In genomic region chr14:121191739-121192138, GRCm38 (mm10) we compare ENCODE assay signal across 9 mouse cellular contexts.
A peak's percentile ranks its signal among the peaks of the same experiment; 100 is the strongest.
DNase-seq lines count a peak whose midpoint lies in the region; ATAC-seq lines count a peak whose summit lies in the region.
"Had no signal": no experiment of that assay in that cellular context is flagged by ENCODE, and none has a peak within 500 bp of the region (broad histone marks: within the 10 kb centered on the region; RNA-seq: fewer than 3 reads in every experiment).

No protein-coding gene starts in this region.

- H3K4me3 ChIP-seq in forebrain, embryonic 10.5 days, result no peak overlapping the region
- H3K4me3 ChIP-seq in forebrain, embryonic 11.5 days (ENCODE audit: low read depth, low read length), result no peak overlapping the region

- H3K27ac ChIP-seq in forebrain, embryonic 10.5 days, result peak overlapping the region; percentile 36; the same call in 1 of the 2 replicates
- no peak overlapping the region for H3K27ac ChIP-seq in forebrain, embryonic 11.5 days (ENCODE audit: low read depth, low read length)
- H3K27ac ChIP-seq: liver, embryonic 14.5 days had no signal

- H3K36me3 ChIP-seq in forebrain, embryonic 10.5 days (replicated peaks), result peaks cover 39% of the 10 kb centered on the region
- no peaks in the 10 kb centered on the region for H3K36me3 ChIP-seq in forebrain, embryonic 11.5 days (ENCODE audit: control insufficient read depth, insufficient read depth, low read length)

- ATAC-seq in forebrain, embryonic 11.5 days (replicated peaks; ENCODE audit: low FRiP score), result no peak

- H3K4me2 ChIP-seq in forebrain, embryonic 11.5 days (ENCODE audit: low read depth, low read length, severe bottlenecking), result no peak overlapping the region

- DNase-seq in forebrain, embryonic 10.5 days (ENCODE audit: extremely low spot score, low spot score), result no peak
- no peak for DNase-seq in forebrain, embryonic 11.5 days (ENCODE audit: low spot score)
- DNase-seq in urinary bladder, postnatal 14 days (ENCODE audit: low spot score), result peak; percentile 55
- no peak for DNase-seq in urinary bladder, adult 2 months (ENCODE audit: low spot score)
- peak; percentile 53 for DNase-seq in kidney, postnatal 10 days
- DNase-seq in skeletal muscle tissue, adult 2 months (ENCODE audit: low read depth, low spot score), result peak; percentile 59
- no peak for DNase-seq in adrenal gland, postnatal 4 days (ENCODE audit: low spot score in 2 of 2)
- DNase-seq in testis, postnatal 14 days (ENCODE audit: low spot score), result no peak

- peaks cover 18% of the 10 kb centered on the region; the same call in 1 of the 2 replicates for H3K9me3 ChIP-seq in forebrain, embryonic 10.5 days
- no peaks in the 10 kb centered on the region for H3K9me3 ChIP-seq in forebrain, embryonic 11.5 days (ENCODE audit: control insufficient read depth, low read length)

- no peaks in the 10 kb centered on the region for H3K27me3 ChIP-seq in forebrain, embryonic 10.5 days (ENCODE audit: poor library complexity, severe bottlenecking)
- H3K27me3 ChIP-seq in forebrain, embryonic 11.5 days (ENCODE audit: control insufficient read depth, insufficient read depth, low read length), result no peaks in the 10 kb centered on the region

- WGBS in forebrain, embryonic 10.5 days, result 80% methylated on average over 13 of the region's 13 CpGs
- 67% methylated on average over 13 of the region's 13 CpGs for WGBS in forebrain, embryonic 11.5 days

- no peak overlapping the region for H3K9ac ChIP-seq in forebrain, embryonic 11.5 days (ENCODE audit: low read length)
- H3K9ac ChIP-seq: liver, embryonic 14.5 days had no signal

- H3K4me1 ChIP-seq in forebrain, embryonic 10.5 days, result peaks cover 5% of the 10 kb centered on the region; the same call in 1 of the 2 replicates
- no peaks in the 10 kb centered on the region for H3K4me1 ChIP-seq in forebrain, embryonic 11.5 days (replicated peaks; ENCODE audit: control insufficient read depth, insufficient read depth, low read length)

Comparison
In these comparisons a context has a peak if more than half of its experiments do, and no peak if none do; other contexts are left out.
1. DNase-seq: peak in urinary bladder, postnatal 14 days (single experiment), kidney, postnatal 10 days (single experiment) and skeletal muscle tissue, adult 2 months (single experiment); none in forebrain, embryonic 10.5 days (single experiment), forebrain, embryonic 11.5 days (single experiment), urinary bladder, adult 2 months (single experiment), adrenal gland, postnatal 4 days (0 of 2) and testis, postnatal 14 days (single experiment).